Mouse (Mus musculus) A20 (cell line): ENCODE data around the gene Pdlim7.

ENCODE experiments used
- DNase-seq: peaks from one replicate; pipeline ENCODE4 v3.0.0-alpha.2; 2011; ENCODE audit warnings: low read depth, low spot score

Pdlim7 gene

GRCm38 (mm10) chr13:55513111-55513748, at the start of gene Pdlim7:
Gene Pdlim7, minus strand, starts transcription at chr13:55513676.
- peak; percentile 93 for DNase-seq

GRCm38 (mm10) chr13:55557499-55557898, 44.0 kb upstream of the Pdlim7 start:
- no peak for DNase-seq

DNA sequence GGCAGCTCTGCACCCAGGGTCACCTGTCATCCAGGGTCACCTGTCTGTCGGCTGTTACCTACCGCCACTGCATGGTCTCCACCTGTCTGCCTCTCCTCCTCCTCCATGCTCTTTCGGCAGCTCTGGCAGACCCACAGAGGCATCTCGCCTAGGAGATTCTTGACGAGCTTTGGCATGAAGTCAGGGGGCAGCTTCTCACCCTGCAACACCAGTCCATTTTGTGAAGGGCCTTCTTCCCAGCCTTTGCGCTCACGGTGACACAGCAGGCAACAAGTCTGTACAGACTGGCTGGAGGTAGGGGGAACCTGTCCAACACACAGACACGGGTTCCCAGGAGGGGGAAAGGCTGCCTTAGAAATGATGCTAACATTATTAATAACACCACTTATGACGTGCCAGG, 42.4 kb upstream of the Pdlim7 start:
- no peak for DNase-seq

- no peak for DNase-seq
Measured at GRCm38 (mm10) chr13:55549061-55549460, 35.6 kb upstream of the Pdlim7 start.

DNA sequence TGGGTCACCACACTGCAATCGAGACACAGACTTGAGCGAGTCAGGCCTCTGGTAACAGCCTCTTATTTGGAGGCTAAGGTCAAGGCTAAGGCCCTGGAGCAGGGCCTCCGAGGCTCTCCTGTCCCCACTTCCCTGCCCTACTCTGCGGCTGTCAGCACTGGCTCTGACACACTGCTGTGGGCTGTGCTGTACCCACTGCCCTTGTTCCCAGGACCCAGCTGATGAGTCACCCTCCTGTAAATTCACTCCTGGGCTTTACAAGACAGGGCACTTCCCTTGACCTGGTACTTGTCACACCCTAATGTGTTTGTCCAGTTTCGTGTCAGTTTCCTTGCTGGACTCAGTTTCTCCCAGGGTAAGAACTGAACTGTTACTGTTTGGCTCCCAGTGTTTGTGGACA, 35.0 kb upstream of the Pdlim7 start:
- no peak for DNase-seq

- no peak for DNase-seq
Measured at GRCm38 (mm10) chr13:55547916-55548315, 34.4 kb upstream of the Pdlim7 start.

- DNase-seq: no peak
Measured at GRCm38 (mm10) chr13:55544792-55545191, 31.3 kb upstream of the Pdlim7 start.

DNA sequence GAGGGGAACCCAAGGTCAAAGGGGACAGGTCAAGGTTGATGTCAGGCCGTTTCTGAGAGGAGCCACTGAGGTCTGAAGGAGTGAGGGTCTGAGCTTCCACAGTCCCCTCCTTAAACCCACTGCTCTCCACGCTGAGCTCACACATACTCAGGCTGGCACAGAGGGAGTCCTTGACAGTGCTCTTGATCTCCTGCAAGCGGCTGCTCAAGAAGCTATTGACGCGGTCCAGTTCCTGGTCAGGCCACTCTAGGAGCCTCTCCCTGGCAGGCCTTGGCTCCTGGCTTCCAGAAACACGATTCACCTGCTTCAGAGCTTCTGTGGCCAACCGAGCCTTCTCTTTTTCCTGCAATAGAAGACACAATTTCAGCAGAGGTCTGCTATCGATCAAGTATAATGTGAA, 30.0 kb upstream of the Pdlim7 start:
- DNase-seq: no peak

GRCm38 (mm10) chr13:55542891-55543290, 29.4 kb upstream of the Pdlim7 start:
- DNase-seq: no peak

- DNase-seq: no peak
Measured at GRCm38 (mm10) chr13:55540933-55541332, 27.5 kb upstream of the Pdlim7 start.

- peak; percentile 100 for DNase-seq
Measured at GRCm38 (mm10) chr13:55536194-55537175, 23.0 kb upstream of the Pdlim7 start, which contains the start of gene Ddx41. Gene Ddx41, minus strand, starts transcription at chr13:55536658.

DNA sequence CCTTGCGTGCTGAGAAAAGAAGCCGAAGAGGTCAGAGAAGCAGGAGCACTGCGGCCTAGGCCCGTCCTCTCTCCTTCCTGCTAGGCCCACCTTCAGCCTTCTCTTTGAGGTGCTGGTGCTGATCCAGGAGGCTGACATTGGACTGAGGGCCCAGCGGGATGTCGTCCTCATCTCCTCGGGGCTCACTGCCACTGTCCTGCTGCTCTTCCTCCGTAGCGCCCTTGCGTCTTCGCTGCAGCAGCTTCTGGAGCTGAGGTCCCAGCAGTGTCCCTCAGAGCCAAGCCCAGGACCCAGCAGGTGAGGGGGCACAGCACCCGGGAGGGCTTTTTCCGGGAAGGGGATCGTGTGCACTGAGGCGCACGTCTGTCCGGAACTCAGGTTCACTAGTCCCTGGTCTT, 22.3 kb upstream of the Pdlim7 start:
- no peak for DNase-seq

DNA sequence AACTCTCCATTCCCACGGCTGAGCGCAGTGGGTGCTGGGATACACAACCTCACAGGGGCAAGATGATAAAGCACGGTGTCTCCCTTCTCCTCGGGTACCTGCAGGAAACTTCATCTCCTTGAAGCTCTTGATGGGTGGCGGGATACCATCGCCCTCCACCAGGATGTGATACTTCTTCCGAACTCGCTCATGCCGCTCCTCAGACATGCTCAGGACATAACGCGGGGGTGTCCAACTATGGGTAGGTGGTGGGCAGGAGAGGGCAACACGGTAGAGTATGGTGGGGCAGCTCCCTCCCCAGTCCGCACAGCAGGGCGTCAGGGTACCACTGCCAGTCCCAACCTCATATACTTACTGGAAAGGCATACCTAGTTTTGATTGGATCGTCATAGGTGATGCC, 21.7 kb upstream of the Pdlim7 start:
- DNase-seq: no peak

GRCm38 (mm10) chr13:55529198-55529915, 15.9 kb upstream of the Pdlim7 start, which contains the start of gene Dok3:
Gene Dok3, minus strand, starts transcription at chr13:55529296.
- peak; percentile 79 for DNase-seq

DNA sequence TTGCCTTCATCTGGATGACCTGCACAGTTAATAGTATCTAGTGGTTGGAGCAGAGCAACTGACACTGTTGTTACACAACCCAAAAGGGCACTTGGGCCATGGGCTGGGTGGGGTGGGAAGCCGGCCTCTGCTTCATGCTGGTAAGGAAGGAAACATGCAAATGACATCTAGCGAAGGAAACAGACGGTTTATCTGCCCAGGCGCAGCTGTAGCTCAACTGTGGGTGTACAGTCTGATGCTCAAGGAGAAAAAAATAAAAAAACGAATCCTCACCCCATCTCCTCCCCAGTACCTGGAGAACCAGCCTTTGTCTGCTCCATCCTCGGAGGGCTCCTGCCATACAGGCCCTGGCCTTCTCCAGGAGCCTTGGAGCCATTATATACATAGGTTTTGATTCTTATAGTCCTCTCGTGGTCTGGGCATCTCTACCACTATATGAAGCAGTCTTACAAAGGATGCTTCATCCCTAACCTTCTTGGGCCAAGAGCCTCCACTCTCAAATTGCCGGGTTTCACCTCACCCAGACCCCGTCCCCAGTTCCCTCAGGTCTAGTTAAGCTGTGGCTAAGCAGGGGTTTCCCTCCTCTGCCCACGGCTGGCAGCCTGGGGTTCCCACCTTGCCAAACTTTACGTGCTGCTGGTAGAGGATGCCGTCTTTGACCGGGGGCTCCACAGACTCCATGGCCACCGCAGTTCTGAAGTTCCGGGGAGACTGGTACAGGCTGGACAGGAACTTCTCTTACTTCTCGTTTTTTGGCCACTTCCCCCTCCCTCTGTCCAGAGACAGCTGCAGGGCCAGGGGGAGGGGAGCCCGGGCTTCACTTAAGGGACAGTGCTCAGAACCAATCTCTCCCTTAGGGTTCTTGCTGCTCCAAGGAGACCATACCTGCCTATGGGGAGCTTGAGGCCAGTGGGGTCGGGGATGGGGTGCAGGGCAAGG, 14.6 kb upstream of the Pdlim7 start:
- DNase-seq: peak; percentile 86

DNA sequence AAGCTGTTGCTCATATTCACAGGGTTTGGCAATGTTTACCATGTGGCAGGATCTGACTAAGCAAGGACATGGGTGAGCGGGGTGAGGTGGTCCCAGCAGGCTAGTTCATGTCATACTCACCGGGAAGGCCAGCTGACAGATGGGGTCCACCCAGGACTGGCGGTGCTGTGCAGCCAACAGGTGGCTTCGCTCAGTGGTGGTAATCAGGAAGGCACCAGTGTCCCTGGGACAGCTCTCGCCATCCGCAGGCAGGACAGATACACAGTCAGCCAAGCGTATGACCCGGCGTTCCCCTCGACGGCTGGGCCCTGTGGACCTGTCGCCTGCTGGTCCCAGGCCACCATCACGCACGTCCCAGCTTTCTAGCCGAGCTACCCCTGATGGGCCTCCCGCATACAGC, 13.7 kb upstream of the Pdlim7 start:
- DNase-seq: no peak

GRCm38 (mm10) chr13:55525733-55526553, 12.5 kb upstream of the Pdlim7 start:
- no peak for DNase-seq

DNA sequence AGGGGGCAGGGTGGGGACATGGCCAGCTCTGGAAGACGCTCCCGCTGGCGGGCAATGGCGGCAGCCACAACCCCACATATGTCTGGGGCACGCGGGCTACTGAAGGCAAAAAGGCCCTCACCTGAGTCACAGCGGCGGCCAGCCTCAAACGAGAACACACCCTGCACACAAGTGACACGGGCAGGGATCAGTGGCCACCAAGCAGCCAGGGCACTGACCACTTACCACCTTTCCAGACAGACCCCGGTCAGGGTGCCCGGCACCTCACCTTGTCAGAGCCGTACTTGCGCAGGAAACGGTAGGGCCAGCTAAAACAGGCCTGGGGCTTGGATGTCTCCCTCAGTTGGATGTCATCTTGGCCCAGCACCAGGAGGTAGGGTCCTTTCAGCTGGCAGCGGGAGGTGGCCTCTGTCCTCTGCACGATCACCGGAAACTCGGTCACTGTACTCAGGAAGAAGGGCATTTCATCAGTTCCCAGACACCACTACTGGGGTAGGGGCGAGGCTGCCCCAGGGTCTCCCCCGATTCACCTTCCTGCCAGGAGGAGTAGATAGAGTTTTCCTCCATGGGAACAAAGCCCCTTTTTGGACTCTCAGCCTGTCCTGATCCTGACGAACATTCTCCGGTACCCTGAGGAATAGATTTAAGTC, 10.6 kb upstream of the Pdlim7 start:
- DNase-seq: no peak

DNA sequence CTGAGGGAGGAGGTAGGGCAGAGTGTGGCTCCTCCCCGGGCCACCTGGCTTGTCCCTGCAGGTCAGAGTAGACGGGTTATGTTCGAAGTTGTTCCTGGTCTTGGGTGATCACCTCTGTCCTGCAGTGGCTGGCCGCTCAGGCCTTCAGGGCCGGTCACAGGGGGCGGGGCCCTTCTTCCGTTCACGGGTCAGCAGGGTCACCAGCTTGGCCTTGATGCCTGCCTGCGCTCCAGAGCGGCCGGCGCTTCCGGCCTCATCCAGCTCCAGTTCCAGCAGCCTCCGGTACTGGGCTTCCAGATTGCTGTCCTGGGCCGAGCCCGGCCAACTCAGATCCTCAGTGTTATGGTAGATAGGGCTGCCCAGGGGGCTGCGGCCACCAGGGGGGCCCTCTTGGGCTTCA, 9.8 kb upstream of the Pdlim7 start:
- DNase-seq: no peak

DNA sequence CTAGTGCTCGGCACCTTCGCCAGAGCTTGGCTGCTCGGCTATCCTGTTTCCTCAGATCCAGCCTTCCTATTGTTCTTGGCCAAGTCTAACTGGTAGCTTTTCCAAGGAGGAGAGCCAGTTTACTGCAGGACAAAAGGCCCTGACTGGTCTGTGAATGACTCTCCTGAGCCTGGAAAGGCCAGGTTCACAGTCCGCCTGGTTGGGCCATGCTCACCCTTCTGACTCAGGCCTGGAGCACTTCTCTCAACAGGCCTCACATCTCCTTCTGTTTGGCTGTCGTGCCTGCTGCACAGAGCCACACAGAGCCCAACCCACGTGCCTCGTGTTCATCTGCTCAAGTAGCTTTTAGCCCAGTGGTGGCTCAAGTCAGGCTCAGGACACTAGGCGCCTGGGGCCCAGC, 9.3 kb upstream of the Pdlim7 start:
- DNase-seq: no peak
